Mouse (Mus musculus): ENCODE data around the gene Ppp4r2. TPM values are rescaled to one million over a fixed set of nuclear protein-coding genes. Genes with fewer than 3 reads are reported as not detected.

Ppp4r2 gene
- polyA plus RNA-seq, 1 experiment from 2014 or later = 8.0 TPM

DNA sequence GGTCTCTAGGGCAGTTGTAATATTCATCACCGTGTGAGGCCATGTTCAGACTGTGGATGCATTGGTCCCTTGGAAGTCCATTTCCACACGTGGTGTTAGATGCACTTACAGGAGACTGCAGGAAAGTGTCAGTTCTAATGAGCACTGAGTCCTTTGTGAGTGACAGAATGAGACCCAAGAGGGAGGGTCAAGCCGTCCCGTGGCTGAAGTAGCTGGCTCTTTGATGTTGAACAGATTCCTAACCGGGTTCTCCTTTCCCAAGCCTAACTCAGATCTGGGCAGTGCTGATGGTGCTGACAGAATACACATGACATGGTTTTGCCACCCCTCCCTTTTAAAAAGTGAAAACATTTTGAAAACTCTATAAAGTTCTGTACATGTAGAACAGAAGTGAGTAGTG, 35.4 kb downstream of the Ppp4r2 start:
- no peaks in the 10 kb centered on the region for H3K9me3 ChIP-seq (replicated peaks)
- H3K4me3 ChIP-seq (replicated peaks) = no peak overlapping the region
- no peak overlapping the region for H3K9ac ChIP-seq
- ATAC-seq (ENCODE audit: insufficient read depth) = no peak
- 56% methylated on average over 5 of the region's 5 CpGs for WGBS (ENCODE audit: insufficient replicate concordance)
- H3K4me2 ChIP-seq = no peak overlapping the region
- H3K27ac ChIP-seq (replicated peaks) = no peak overlapping the region
- peaks cover 20% of the 10 kb centered on the region for H3K36me3 ChIP-seq (replicated peaks)
- H3K27me3 ChIP-seq = no peaks in the 10 kb centered on the region
- no peaks in the 10 kb centered on the region for H3K4me1 ChIP-seq (replicated peaks)

DNA sequence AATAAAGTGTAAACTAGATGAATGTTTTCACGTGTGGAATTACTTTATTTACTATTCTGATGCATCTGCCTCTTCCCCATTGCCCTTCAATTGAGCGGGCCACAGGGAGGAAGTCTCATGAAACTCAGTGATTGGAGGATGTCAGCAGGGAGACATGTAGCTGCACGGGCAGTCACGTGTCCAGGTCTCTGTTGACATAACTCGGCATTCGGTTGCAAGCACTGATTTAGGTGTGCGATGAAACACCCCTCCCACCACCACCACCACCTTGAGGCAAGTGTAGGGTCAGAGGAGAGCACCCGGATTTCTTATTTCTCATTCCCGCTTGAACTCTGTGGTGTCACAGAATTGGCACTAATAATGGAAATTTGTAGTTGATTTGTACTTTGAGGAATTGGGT, 36.5 kb downstream of the Ppp4r2 start:
- no peak for ATAC-seq (ENCODE audit: insufficient read depth)
- WGBS (ENCODE audit: insufficient replicate concordance) = 70% methylated on average over 9 of the region's 9 CpGs
- H3K9me3 ChIP-seq (replicated peaks) = no peaks in the 10 kb centered on the region
- H3K27me3 ChIP-seq = no peaks in the 10 kb centered on the region
- H3K36me3 ChIP-seq (replicated peaks) = peaks cover 16% of the 10 kb centered on the region
- H3K9ac ChIP-seq = no peak overlapping the region
- H3K4me1 ChIP-seq (replicated peaks) = no peaks in the 10 kb centered on the region
- no peak overlapping the region for H3K27ac ChIP-seq (replicated peaks)
- H3K4me2 ChIP-seq = no peak overlapping the region
- H3K4me3 ChIP-seq (replicated peaks) = no peak overlapping the region

DNA sequence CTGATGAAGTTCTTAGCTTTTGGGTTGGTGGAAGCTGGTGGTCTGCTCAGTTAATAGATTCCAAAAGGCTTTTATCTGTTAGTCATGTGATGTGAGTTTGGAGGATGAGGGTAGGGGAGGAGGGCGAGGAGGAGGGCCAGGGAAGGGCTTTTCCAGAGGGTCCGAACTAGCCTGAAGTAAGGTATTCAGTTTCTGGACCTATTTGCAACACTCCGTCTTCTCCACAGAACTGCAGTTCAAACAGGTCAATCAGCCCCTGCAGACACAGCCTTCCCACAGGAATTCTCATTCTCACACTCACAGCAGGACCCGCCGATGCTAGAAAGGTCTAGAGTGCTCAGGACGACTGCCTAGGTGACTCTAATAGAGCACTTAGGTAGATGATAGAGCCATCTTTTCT, 39.8 kb downstream of the Ppp4r2 start:
- no peak overlapping the region for H3K4me3 ChIP-seq (replicated peaks)
- 65% methylated on average over 6 of the region's 6 CpGs for WGBS (ENCODE audit: insufficient replicate concordance)
- ATAC-seq (ENCODE audit: insufficient read depth) = no peak
- no peak overlapping the region for H3K9ac ChIP-seq
- no peaks in the 10 kb centered on the region for H3K4me1 ChIP-seq (replicated peaks)
- H3K27ac ChIP-seq (replicated peaks) = no peak overlapping the region
- no peaks in the 10 kb centered on the region for H3K36me3 ChIP-seq (replicated peaks)
- no peak overlapping the region for H3K4me2 ChIP-seq
- H3K27me3 ChIP-seq = no peaks in the 10 kb centered on the region
- H3K9me3 ChIP-seq (replicated peaks) = no peaks in the 10 kb centered on the region; the same call in 1 of the 2 replicates

DNA sequence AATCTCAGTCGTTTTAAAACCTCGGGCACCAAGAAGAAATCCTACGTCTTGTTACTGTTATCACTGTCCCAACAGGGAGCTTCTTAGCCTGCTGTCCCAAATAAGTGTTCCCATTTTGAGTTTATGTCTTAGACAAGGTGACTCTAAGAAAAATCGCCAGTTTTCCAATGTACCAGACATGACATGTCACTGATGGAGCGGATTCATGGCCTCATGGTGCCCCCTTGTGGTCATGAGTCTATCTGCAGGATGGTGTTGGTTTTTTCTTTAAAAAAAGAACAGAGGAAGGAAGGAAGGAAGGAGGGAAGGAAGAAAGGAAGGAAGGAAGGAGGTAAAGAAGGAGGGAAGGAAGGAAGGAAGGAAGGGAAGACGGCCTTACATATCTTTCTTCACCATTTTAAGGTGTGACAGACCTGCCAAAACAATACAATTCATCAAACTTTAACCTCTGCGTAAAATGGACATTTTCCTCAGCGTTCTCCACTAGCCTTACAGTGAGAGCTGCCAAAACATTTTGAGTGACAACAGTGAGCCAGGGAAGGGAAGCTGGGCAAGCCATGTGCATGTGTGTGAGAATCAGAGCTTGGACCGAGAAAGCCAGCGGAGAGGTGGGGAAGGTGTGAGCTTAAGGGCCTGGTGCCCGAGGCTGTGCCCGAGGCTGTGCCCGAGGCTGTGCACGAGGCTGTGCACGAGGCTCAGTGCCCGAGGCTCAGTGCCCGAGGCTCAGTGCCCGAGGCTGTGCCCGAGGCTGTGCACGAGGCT, 42.6 kb downstream of the Ppp4r2 start:
- H3K9me3 ChIP-seq (replicated peaks) = no peaks in the 10 kb centered on the region; the same call in 1 of the 2 replicates
- ATAC-seq (ENCODE audit: insufficient read depth) = no peak
- no peak overlapping the region for H3K4me2 ChIP-seq
- H3K27ac ChIP-seq (replicated peaks) = no peak overlapping the region
- no peaks in the 10 kb centered on the region for H3K4me1 ChIP-seq (replicated peaks)
- H3K9ac ChIP-seq = no peak overlapping the region
- no peaks in the 10 kb centered on the region for H3K36me3 ChIP-seq (replicated peaks)
- no peak overlapping the region for H3K4me3 ChIP-seq (replicated peaks)
- WGBS (ENCODE audit: insufficient replicate concordance) = 53% methylated on average over 20 of the region's 20 CpGs
- no peaks in the 10 kb centered on the region for H3K27me3 ChIP-seq

DNA sequence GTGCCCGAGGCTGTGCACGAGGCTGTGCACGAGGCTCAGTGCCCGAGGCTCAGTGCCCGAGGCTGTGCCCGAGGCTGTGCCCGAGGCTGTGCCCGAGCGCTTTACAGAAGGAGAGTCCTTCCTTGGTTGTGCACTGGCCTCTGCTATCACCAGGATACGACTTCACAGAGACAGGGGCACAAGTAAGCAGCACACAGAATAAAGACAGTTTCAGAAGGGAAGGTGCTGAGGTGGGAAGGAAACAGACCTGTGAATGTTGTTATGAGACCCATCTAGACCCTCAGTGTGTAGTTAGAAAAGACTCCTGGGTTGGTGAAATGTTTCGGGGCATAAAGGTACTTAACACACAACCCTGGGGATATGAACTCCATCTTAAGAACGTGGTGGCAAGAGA, 43.2 kb downstream of the Ppp4r2 start:
- H3K36me3 ChIP-seq (replicated peaks) = no peaks in the 10 kb centered on the region
- ATAC-seq (ENCODE audit: insufficient read depth) = no peak
- no peaks in the 10 kb centered on the region for H3K27me3 ChIP-seq
- no peak overlapping the region for H3K9ac ChIP-seq
- no peak overlapping the region for H3K4me2 ChIP-seq
- 71% methylated on average over 12 of the region's 12 CpGs for WGBS (ENCODE audit: insufficient replicate concordance)
- H3K9me3 ChIP-seq (replicated peaks) = no peaks in the 10 kb centered on the region; the same call in 1 of the 2 replicates
- no peak overlapping the region for H3K4me3 ChIP-seq (replicated peaks)
- no peaks in the 10 kb centered on the region for H3K4me1 ChIP-seq (replicated peaks)
- no peak overlapping the region for H3K27ac ChIP-seq (replicated peaks)

DNA sequence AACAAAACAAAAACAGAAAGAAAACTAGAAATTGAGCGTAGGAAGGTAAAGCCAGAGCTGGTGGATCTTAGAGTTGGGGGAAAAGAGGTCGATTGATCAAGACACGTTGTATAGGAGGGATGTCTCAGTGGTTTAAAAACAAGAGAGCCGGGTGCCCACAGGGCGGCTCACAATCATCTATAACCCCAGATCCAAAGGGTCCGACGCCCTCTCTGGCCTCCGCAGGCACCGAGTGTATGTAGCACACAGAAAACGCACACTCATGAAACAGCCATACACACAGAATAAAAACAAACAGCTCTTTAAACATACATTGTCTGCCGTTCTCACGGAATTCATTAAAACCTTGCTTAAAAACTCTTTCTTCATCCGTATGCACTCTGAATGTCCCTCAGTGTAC, 45.1 kb downstream of the Ppp4r2 start:
- no peaks in the 10 kb centered on the region; the same call in 1 of the 2 replicates for H3K9me3 ChIP-seq (replicated peaks)
- no peak overlapping the region for H3K27ac ChIP-seq (replicated peaks)
- H3K27me3 ChIP-seq = no peaks in the 10 kb centered on the region
- H3K9ac ChIP-seq = no peak overlapping the region
- no peak for ATAC-seq (ENCODE audit: insufficient read depth)
- WGBS (ENCODE audit: insufficient replicate concordance) = 69% methylated on average over 13 of the region's 13 CpGs
- no peak overlapping the region for H3K4me3 ChIP-seq (replicated peaks)
- no peaks in the 10 kb centered on the region for H3K36me3 ChIP-seq (replicated peaks)
- H3K4me2 ChIP-seq = no peak overlapping the region
- H3K4me1 ChIP-seq (replicated peaks) = no peaks in the 10 kb centered on the region

DNA sequence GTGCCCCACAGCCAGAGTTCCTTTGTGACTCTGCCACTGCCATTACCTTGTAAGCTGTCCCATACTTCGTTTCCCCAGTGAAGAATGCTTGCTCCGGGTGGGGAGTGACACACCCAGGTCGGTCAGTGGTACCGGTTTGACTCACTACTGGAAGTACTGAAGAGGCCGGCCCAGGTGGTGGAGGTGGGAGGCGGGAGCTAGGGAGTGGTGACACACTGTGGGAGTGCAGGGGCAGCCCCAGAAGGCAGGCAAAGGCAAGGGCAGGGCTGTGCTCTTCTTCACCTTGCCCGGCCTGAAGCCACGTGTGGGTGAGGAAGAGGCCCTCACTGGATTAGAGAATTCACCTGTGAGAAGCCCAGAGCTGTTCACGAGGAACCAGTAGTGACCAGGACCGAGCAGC, 46.2 kb downstream of the Ppp4r2 start:
- H3K4me2 ChIP-seq = no peak overlapping the region

DNA sequence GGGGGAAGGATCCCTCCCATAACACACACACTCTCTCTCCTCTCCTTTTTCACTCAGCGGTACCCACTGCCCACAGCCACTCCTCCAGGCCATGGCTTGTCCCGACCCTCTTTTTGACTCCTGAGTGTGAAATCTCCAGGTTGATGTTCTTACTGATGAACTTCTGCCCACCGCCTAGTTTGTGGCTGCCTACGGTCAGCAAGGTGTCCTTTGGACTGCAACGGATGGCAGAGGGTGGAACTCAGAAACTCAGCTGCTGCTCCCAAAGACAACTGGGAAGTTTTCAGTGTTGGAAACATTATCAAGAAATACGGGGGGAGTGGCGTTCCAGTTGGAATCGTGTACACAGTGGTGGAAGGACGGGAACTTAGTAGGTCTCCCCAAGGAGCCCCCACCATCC, 48.2 kb downstream of the Ppp4r2 start:
- no peak overlapping the region for H3K27ac ChIP-seq (replicated peaks)
- WGBS (ENCODE audit: insufficient replicate concordance) = 61% methylated on average over 9 of the region's 9 CpGs
- no peak overlapping the region for H3K4me3 ChIP-seq (replicated peaks)
- H3K4me1 ChIP-seq (replicated peaks) = no peaks in the 10 kb centered on the region
- no peaks in the 10 kb centered on the region; the same call in 1 of the 2 replicates for H3K9me3 ChIP-seq (replicated peaks)
- ATAC-seq (ENCODE audit: insufficient read depth) = no peak
- no peaks in the 10 kb centered on the region for H3K36me3 ChIP-seq (replicated peaks)
- no peaks in the 10 kb centered on the region for H3K27me3 ChIP-seq
- H3K9ac ChIP-seq = no peak overlapping the region
- H3K4me2 ChIP-seq = no peak overlapping the region

More for the DNA sequence above, 46.2 kb downstream of the Ppp4r2 start:
- 34% methylated on average over 10 of the region's 10 CpGs for WGBS (ENCODE audit: insufficient replicate concordance)
- H3K4me1 ChIP-seq (replicated peaks) = no peaks in the 10 kb centered on the region
- no peaks in the 10 kb centered on the region for H3K36me3 ChIP-seq (replicated peaks)
- no peak overlapping the region for H3K27ac ChIP-seq (replicated peaks)
- H3K4me3 ChIP-seq (replicated peaks) = no peak overlapping the region
- no peak overlapping the region for H3K9ac ChIP-seq
- H3K9me3 ChIP-seq (replicated peaks) = no peaks in the 10 kb centered on the region; the same call in 1 of the 2 replicates
- no peak for ATAC-seq (ENCODE audit: insufficient read depth)
- H3K27me3 ChIP-seq = no peaks in the 10 kb centered on the region

DNA sequence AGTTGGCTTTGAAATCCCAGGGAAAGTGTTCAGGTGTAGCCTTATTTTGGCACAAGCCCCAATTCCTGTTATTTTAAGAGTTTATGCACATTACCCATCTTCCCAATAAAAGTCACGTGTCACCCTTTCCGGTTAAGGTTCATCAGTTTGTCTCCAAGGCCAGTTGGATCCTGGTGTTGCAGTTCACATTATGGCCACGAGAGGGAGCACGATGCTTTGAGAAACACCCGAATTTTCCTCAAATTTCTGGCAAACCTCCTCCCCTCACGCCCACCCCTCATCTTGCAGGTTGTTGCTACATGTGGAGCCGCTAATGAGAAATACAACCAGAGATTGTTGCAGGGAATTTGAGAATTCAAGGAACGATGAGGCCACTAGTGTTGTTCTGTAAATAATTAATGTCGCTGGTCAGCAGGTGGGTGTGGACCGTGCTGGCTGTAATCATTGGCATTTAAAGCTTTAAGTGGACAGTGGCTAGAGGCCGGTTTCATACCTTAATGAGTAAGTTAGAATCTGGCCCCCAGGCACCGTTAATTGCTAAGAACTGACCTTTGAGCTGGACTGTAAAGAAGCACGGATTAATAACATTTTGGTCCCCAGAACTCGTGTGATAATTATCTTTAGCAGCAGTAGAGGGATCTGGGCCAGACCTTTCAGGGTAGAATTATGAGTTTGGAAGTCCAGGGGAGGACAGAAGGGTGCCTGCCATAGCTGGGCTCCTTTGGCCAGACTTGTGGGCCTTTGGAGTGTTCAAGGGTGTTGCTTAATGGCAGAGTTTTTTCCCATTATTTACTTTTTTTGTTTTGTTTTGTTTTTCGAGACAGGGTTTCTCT, 49.2 kb downstream of the Ppp4r2 start:
- Histone ChIP-seq H3K4me2 (peak overlapping the region; percentile 41), H3K9me3 (replicated peaks) (no peaks in the 10 kb centered on the region; the same call in 1 of the 2 replicates), H3K27ac (replicated peaks) (no peak overlapping the region), H3K27me3 (no peaks in the 10 kb centered on the region), H3K4me1 (replicated peaks) (no peaks in the 10 kb centered on the region), H3K9ac (no peak overlapping the region), H3K36me3 (replicated peaks) (no peaks in the 10 kb centered on the region), H3K4me3 (replicated peaks) (peak overlapping the region; percentile 32)
- no peak for ATAC-seq (ENCODE audit: insufficient read depth)
- 15% methylated on average over 15 of the region's 15 CpGs for WGBS (ENCODE audit: insufficient replicate concordance)

DNA sequence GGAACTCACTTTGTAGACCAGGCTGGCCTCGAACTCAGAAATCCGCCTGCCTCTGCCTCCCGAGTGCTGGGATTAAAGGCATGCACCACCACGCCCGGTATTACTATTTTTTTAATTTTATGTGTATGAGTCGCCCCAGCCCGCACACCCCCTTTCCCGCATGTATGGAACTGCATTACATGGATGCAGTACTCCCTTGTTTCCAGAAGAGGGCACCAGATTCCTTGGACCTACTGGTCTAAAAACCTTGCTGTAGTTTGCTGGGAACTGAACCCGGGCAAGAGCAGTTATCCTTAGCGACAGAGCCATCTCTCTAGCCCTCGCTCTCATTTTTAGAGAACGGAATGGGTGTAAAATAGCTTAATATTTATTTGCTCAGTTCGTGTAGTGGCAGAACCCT, 49.8 kb downstream of the Ppp4r2 start:
- no peaks in the 10 kb centered on the region for H3K4me1 ChIP-seq (replicated peaks)
- no peaks in the 10 kb centered on the region for H3K9me3 ChIP-seq (replicated peaks)
- ATAC-seq (ENCODE audit: insufficient read depth) = no peak
- no peak overlapping the region for H3K27ac ChIP-seq (replicated peaks)
- H3K36me3 ChIP-seq (replicated peaks) = no peaks in the 10 kb centered on the region
- no peak overlapping the region for H3K9ac ChIP-seq
- no peaks in the 10 kb centered on the region for H3K27me3 ChIP-seq
- H3K4me3 ChIP-seq (replicated peaks) = no peak overlapping the region
- WGBS (ENCODE audit: insufficient replicate concordance) = 36% methylated on average over 13 of the region's 13 CpGs
- no peak overlapping the region for H3K4me2 ChIP-seq

DNA sequence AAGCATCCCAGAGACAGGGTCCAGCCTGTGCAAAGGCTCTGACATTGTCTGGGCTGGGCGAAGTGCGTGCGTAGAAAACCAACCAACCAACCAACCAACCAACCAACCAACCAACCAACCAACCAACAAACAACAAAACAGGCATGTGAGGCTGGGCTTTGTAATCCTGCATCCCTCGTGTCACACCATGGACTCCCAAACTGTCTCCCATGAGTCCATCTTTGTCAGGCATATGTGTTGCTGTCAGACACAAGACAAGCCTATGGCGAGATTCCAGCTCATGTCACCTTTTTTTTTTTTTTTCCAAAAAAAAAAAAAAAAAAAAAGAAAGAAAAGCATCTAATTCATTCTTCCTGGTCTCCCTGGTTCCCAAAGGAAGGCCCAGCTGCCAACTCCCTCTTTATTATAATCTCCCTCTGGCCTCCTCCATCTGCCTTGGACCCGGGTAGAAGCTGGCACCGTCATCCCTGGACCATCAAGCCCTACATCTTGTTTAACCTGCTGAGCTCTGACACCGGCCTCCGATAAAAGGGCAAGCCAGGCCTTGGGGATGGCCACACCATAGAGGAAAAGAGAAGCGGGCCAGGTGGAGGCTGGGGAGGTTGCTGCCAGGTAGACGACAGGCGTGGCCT, 51.3 kb downstream of the Ppp4r2 start:
- H3K4me1 ChIP-seq (replicated peaks) = no peaks in the 10 kb centered on the region
- 73% methylated on average over 12 of the region's 12 CpGs for WGBS (ENCODE audit: insufficient replicate concordance)
- no peak overlapping the region for H3K4me2 ChIP-seq
- H3K9me3 ChIP-seq (replicated peaks) = no peaks in the 10 kb centered on the region
- H3K4me3 ChIP-seq (replicated peaks) = no peak overlapping the region
- no peak for ATAC-seq (ENCODE audit: insufficient read depth)
- no peak overlapping the region for H3K27ac ChIP-seq (replicated peaks)
- no peaks in the 10 kb centered on the region for H3K27me3 ChIP-seq
- no peak overlapping the region for H3K9ac ChIP-seq
- H3K36me3 ChIP-seq (replicated peaks) = no peaks in the 10 kb centered on the region

Data from liver, embryonic 15.5 days (tissue).